Mouse (Mus musculus): ENCODE data around the gene Ttc7b. TPM values are rescaled to one million over a fixed set of nuclear protein-coding genes. Genes with fewer than 3 reads are reported as not detected.

Gene Ttc7b
- total RNA-seq (2015) (24.3 and 28.8 TPM in 2 replicates), total RNA-seq (2017) (13.3 and 16.5 TPM in 2 replicates)

GRCm38 (mm10) chr12:100520794-100521186 is at the start of gene Ttc7b:
Gene Ttc7b (minus strand): TSS chr12:100520826.
- peak; percentile 71 for ATAC-seq (replicated peaks; ENCODE audit: poor library complexity)

- no peak for ATAC-seq (replicated peaks; ENCODE audit: poor library complexity)
Measured at GRCm38 (mm10) chr12:100568831-100569230, 48.2 kb upstream of the Ttc7b start.

GRCm38 (mm10) chr12:100568105-100568504 is 47.5 kb upstream of the Ttc7b start:
- ATAC-seq (replicated peaks; ENCODE audit: poor library complexity): 0 out of 2 replicates have a peak, but pooled peaks have one; percentile 23

- no peak for ATAC-seq (replicated peaks; ENCODE audit: poor library complexity)
Measured at GRCm38 (mm10) chr12:100567627-100568026, 47.0 kb upstream of the Ttc7b start.

- no peak for ATAC-seq (replicated peaks; ENCODE audit: poor library complexity)
Measured at GRCm38 (mm10) chr12:100553675-100554074, 33.0 kb upstream of the Ttc7b start.

- no peak for ATAC-seq (replicated peaks; ENCODE audit: poor library complexity)
Measured at GRCm38 (mm10) chr12:100551972-100552371, 31.3 kb upstream of the Ttc7b start.

GRCm38 (mm10) chr12:100544194-100544567 is 23.6 kb upstream of the Ttc7b start:
- ATAC-seq (replicated peaks; ENCODE audit: poor library complexity): no peak

- no peak for ATAC-seq (replicated peaks; ENCODE audit: poor library complexity)
Measured at GRCm38 (mm10) chr12:100543437-100544193, 23.0 kb upstream of the Ttc7b start.

GRCm38 (mm10) chr12:100542494-100542893 is 21.9 kb upstream of the Ttc7b start:
- ATAC-seq (replicated peaks; ENCODE audit: poor library complexity): no peak

GRCm38 (mm10) chr12:100542076-100542475 is 21.4 kb upstream of the Ttc7b start:
- ATAC-seq (replicated peaks; ENCODE audit: poor library complexity): peak; percentile 31; the same call in 1 of the 2 replicates

GRCm38 (mm10) chr12:100539158-100539714 is 18.6 kb upstream of the Ttc7b start:
- no peak for ATAC-seq (replicated peaks; ENCODE audit: poor library complexity)

- peak; percentile 58 for ATAC-seq (replicated peaks; ENCODE audit: poor library complexity)
Measured at GRCm38 (mm10) chr12:100538445-100539157, 18.0 kb upstream of the Ttc7b start.

- ATAC-seq (replicated peaks; ENCODE audit: poor library complexity): no peak
Measured at GRCm38 (mm10) chr12:100537091-100537490, 16.5 kb upstream of the Ttc7b start.

- ATAC-seq (replicated peaks; ENCODE audit: poor library complexity): no peak
Measured at GRCm38 (mm10) chr12:100535028-100535427, 14.4 kb upstream of the Ttc7b start.

GRCm38 (mm10) chr12:100534028-100534427 is 13.4 kb upstream of the Ttc7b start:
- ATAC-seq (replicated peaks; ENCODE audit: poor library complexity): no peak

GRCm38 (mm10) chr12:100533209-100533608 is 12.6 kb upstream of the Ttc7b start:
- ATAC-seq (replicated peaks; ENCODE audit: poor library complexity): no peak

GRCm38 (mm10) chr12:100531740-100532139 is 11.1 kb upstream of the Ttc7b start:
- ATAC-seq (replicated peaks; ENCODE audit: poor library complexity): no peak

- peak; percentile 65 for ATAC-seq (replicated peaks; ENCODE audit: poor library complexity)
Measured at GRCm38 (mm10) chr12:100530871-100531270, 10.2 kb upstream of the Ttc7b start.

- ATAC-seq (replicated peaks; ENCODE audit: poor library complexity): no peak
Measured at GRCm38 (mm10) chr12:100529651-100530050, 9.0 kb upstream of the Ttc7b start.

GRCm38 (mm10) chr12:100529172-100529571 is 8.5 kb upstream of the Ttc7b start:
- ATAC-seq (replicated peaks; ENCODE audit: poor library complexity): no peak

GRCm38 (mm10) chr12:100528246-100528645 is 7.6 kb upstream of the Ttc7b start:
- no peak for ATAC-seq (replicated peaks; ENCODE audit: poor library complexity)

- ATAC-seq (replicated peaks; ENCODE audit: poor library complexity): peak; percentile 90
Measured at GRCm38 (mm10) chr12:100527753-100528152, 7.1 kb upstream of the Ttc7b start.

Data from megakaryocyte progenitor cell, adult 5-6 weeks (primary cell).